Mouse (Mus musculus) left cerebral cortex, postnatal 25 days (tissue): Measurements from ENCODE around the gene C1qtnf1. TPM values are rescaled to one million over a fixed set of nuclear protein-coding genes. Genes with fewer than 3 reads are reported as not detected.

Experiments
- DNase-seq, 2 experiments: peaks; one replicate each; pipeline ENCODE4 v3.0.0; 2022; ENCODE audit warnings: low spot score in 2 of 2, mixed read lengths in 1 of 2
- intact Hi-C: fragments of 180-260 bp; cut with DNase I; formaldehyde crosslinking; loops from one replicate; pipeline ENCODE4 v1.15.1; 2025
- total RNA-seq, 2 experiments: library from RNA; stranded (reverse); gene quantifications; 2 replicates each; pipeline ENCODE4 v1.2.3; 2021

The C1qtnf1 gene
- total RNA-seq, 2 experiments from 2014 or later = 3.6 to 4.2 TPM

- no peak for DNase-seq
- intact Hi-C loops = no loop called here
Measured at GRCm38 (mm10) chr11:118488191-118488906, 60.3 kb downstream of the C1qtnf1 start.

GRCm38 (mm10) chr11:118488907-118489270, 60.9 kb downstream of the C1qtnf1 start:
- intact Hi-C loops = no loop called here
- no peak for DNase-seq

- no peak for DNase-seq
- intact Hi-C loops = loop anchor here (1.0 kb wide), 1 partner anchor 44 kb away; no protein-coding TSS in a partner anchor
Measured at GRCm38 (mm10) chr11:118490566-118491218, 62.7 kb downstream of the C1qtnf1 start.

GRCm38 (mm10) chr11:118491230-118491629, 63.2 kb downstream of the C1qtnf1 start:
- intact Hi-C loops = loop anchor here (1.0 kb wide), 1 partner anchor 45 kb away; no protein-coding TSS in a partner anchor
- no peak for DNase-seq

GRCm38 (mm10) chr11:118493458-118493857, 65.5 kb downstream of the C1qtnf1 start:
- intact Hi-C loops = no loop called here
- no peak for DNase-seq

GRCm38 (mm10) chr11:118494001-118494737, 66.2 kb downstream of the C1qtnf1 start:
- DNase-seq = no peak
- intact Hi-C loops = no loop called here

- peak; percentile 55 to 79 for DNase-seq
- intact Hi-C loops = no loop called here
Measured at GRCm38 (mm10) chr11:118495065-118495464, 67.1 kb downstream of the C1qtnf1 start.

- intact Hi-C loops = no loop called here
- no peak for DNase-seq
Measured at GRCm38 (mm10) chr11:118496066-118496689, 68.2 kb downstream of the C1qtnf1 start.

Other genes with a start within 250 kb of the C1qtnf1 start
- 10 to 100 TPM; 64.9 to 70.1 TPM for gene Cyth1, start 179.6 kb upstream of the C1qtnf1 start, total RNA-seq
- 10 to 100 TPM; 23.5 to 29.6 TPM for gene Usp36, start 138.0 kb upstream of the C1qtnf1 start, total RNA-seq
- gene Cep295nl, start 85.7 kb upstream of the C1qtnf1 start, total RNA-seq = 1 to 10 TPM in 1 of 2 experiments, under 1 TPM in 1; 0.66 to 1.2 TPM
- 100 to 1,000 TPM; 254 to 273 TPM for gene Timp2, start 72.5 kb upstream of the C1qtnf1 start, total RNA-seq
- 10 to 100 TPM; 14.2 to 15.2 TPM for gene Lgals3bp, start 26.1 kb upstream of the C1qtnf1 start, total RNA-seq
- gene Cant1, start 9.1 kb upstream of the C1qtnf1 start, total RNA-seq = 10 to 100 TPM; 37.4 to 40.7 TPM
- 10 to 100 TPM; 10.3 to 10.6 TPM for gene Engase, start 48.6 kb downstream of the C1qtnf1 start, total RNA-seq